Mouse (Mus musculus) T-cell, adult 2 months (primary cell): ENCODE measurements around the gene Arhgap23.

Experiments
- DNase-seq: peaks from one replicate; pipeline ENCODE4 v3.0.0; 2022; ENCODE audit warnings: low spot score

The Arhgap23 gene

GRCm38 (mm10) chr11:97534442-97535307, 119.3 kb downstream of the Arhgap23 start:
- peak; percentile 17 for DNase-seq

GRCm38 (mm10) chr11:97535308-97535630, 119.9 kb downstream of the Arhgap23 start:
- no peak for DNase-seq

DNA sequence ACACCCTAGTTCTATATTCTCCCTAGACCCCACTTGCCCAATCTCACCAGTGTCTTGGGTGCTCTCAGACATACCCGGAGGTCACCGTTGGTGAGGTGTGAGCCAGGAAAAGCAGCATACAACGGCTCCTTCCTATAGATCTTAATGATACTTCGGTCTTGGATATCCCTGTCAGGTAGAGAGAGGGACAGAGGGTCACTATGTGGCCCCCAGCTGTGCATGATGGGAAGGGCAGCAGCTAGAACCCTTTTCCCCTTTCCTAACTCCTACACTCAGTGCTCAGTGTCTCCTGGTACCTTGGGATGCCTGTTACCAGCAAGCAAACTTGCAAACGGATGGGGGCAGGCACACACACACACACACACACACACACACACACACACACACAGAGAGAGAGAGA, 120.3 kb downstream of the Arhgap23 start:
- no peak for DNase-seq

GRCm38 (mm10) chr11:97536083-97536747, 120.9 kb downstream of the Arhgap23 start:
- no peak for DNase-seq

DNA sequence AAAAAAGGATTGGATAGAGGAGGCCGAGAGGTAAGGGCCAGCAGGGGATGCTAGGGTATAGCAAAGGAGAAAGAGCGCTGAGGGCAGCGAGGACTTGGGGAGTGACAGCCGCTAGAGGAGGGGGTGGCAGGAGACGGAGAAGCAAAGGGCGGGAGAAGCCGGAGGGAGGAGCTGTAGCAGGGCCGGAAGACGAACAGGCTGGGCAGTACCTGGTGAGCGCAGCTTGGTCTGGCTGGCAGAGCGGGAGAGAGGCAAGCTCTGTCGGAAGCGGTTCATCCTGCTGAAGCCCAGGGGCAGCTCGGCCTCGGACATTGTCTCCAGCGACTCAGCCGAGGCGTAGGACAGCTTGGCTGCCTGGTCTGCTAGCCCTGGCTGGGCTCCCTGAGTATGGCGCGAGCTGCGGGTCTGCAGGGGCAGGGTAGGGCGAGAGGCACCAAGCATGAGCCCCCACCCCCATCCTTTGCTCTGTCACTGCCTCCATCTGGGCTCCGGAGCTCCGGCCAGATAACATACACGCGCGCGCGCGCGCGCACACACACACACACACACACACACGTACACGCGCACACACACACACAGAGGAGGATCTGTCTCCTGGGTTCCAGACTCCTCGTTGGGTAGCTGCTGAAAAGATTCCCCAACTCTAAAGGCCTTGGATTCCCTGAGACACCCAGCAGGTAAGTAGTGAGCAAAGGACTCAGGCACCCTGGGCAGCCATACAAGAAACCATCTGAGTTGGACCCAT, 121.7 kb downstream of the Arhgap23 start:
- DNase-seq, result no peak

DNA sequence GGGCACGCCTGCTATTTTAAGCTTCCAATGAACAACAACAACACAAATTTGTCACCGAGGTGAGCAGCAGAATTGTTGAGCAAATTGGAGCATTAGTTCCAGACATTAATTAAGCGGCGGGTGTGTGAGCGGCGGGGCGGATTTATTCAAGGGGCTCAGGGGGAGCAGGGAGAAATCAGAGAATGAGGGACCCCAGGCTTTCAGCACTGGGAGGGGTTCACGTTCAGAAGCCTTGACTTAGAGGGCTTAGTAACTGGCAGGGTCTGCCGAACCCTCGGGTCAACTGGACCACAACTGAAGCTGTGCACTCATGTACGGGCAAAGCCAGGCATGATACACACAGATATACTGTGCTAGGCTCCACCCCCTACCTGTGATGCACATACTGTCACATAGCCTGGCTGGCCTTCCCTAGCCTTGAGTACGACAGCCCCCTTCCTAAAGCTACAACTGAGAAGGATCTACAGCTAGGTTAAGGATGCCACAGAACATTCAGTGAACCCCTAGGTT, 122.3 kb downstream of the Arhgap23 start:
- no peak for DNase-seq

DNA sequence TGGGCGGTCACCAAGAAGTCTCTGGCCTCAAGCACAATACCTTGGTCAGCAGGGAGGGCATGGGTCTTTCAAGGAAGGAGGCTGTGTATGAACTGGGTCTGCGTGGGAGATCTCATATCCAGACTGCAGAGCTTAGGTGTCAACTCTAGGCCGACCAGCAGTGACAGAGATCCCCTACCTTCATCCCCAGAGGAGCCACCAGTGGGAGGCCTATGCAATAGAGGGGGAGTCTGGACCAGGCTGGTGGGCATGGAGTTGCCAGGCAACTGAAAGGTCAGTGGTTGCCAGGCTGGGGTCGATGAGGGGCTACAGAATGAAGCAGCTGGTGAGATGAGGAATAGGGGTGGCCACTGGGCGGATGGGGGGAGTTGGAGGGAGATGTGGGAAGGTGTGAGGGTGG, 124.3 kb downstream of the Arhgap23 start:
- no peak for DNase-seq

- DNase-seq, result no peak
These were observed 124.8 kb downstream of the Arhgap23 start for GRCm38 (mm10) chr11:97540136-97540535.

GRCm38 (mm10) chr11:97540604-97541003, 125.3 kb downstream of the Arhgap23 start:
- DNase-seq, result no peak

GRCm38 (mm10) chr11:97542171-97543150, 127.1 kb downstream of the Arhgap23 start:
- DNase-seq, result no peak

- no peak for DNase-seq
These were observed 127.9 kb downstream of the Arhgap23 start for GRCm38 (mm10) chr11:97543181-97543733.

DNA sequence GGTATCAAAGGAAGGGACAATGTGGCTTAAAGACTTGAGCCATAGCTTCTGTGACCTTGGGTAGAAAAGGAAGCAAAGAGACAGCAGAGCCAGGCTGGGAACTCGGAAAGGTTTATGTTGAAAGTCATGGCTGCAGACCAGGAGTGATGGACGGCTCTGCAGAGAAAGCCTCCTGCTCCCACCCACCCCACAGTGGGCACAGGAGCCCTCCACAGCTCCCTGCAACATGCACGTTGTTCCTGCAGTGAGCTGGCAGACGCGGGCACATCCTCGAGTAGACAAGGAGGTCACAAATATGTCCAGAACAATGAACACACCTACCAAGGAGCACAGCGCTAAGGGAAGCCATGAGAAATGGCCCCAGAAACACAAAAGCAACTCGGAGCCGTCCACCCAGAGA, 128.6 kb downstream of the Arhgap23 start:
- DNase-seq, result no peak

DNA sequence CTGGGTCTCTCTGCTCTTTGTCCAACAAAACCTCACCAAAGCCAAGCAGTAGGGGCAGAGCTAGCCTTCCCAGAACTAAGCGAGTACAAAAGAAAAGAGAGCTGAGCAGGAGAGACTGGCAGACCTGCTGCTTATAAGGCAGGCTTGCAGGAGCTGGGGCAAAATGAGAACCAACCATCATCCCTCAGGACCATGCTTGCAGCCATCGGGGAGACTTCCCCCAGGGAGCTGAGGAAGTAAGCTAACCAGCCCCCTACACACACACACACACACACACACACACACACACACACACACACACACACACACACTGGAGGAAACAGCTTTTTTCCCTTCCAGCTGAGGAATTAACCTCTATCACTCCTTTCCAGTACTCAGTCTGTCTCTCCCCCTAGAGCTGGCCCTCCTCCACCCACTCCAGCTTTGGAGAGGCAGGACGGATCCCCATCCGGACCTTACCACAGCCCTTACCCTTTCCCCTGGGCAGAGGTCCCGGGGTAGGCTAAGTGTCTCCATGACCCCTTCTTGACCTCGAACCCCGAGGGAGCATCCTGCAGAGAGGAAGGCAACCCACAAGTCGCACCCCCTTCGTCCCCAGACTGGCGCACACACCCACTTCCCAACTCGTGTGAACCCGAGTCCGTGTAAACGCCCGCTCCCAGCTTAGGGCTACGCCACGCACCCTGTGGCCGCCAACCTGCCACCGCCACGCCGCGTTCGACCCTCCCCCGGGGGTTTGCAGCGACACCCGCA, 130.7 kb downstream of the Arhgap23 start:
- DNase-seq, result no peak

- peak; percentile 19 for DNase-seq
These were observed 131.6 kb downstream of the Arhgap23 start for GRCm38 (mm10) chr11:97546804-97547411.

DNA sequence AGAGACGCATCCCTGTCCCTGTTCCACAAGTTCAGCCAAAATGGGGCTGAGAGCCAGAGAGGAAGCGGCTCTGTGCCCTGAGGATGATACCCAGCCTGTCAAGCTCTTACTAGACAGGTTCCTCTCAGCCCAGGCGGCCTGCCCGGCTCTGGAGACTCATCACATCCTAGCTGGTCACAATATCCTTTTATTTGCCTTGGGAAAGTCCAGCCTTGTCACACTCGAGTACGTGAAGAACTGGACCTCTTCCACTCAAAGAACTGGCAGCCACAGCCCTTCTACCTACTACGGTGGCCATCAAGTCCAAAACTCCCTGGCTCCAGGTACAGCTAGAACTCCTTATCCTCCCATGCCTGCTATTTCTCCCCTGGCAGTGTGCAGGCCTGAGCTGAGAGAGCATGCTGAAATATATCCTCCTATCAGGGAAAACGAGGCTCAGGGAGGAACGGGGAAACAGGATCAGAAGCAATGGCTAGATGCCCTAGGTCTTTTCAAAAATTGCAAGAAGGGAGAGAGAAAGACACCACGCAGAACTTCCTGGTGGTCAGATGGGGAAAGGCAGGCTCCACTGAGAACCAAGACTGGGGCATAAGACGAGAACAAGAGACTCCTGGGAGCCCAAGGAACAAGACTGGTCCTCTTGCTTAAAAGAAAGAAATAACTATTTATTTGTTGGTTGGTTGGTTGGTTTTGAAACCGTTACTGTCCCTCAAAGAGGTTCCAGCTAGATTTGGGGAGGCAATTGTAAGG, 132.8 kb downstream of the Arhgap23 start:
- no peak for DNase-seq

- no peak for DNase-seq
These were observed 133.4 kb downstream of the Arhgap23 start for GRCm38 (mm10) chr11:97548757-97549156.
